Mouse (Mus musculus): ENCODE measurements at regions not wholly inside any gene's neighbourhood (a gene's known extent, or its start where the extent isn't known, plus 50 kb on each side); places are given as distances from the start of the nearest gene placed in this dataset.

- Histone ChIP-seq H3K9me3 (ENCODE audit: control insufficient read depth, low read length) (no peaks in the 10 kb centered on the region), H3K4me1 (ENCODE audit: control insufficient read depth in 2 of 2, insufficient read depth in 2 of 2, low read length in 2 of 2) (peaks cover 8 to 12% of the 10 kb centered on the region in 2 experiments), H3K36me3 (ENCODE audit: control insufficient read depth, insufficient read depth, low read length) (no peaks in the 10 kb centered on the region), H3K27me3 (ENCODE audit: control insufficient read depth, insufficient read depth, low read length) (no peaks in the 10 kb centered on the region), H3K4me2 (ENCODE audit: low read length) (peak overlapping the region; percentile 31), H3K4me3 (ENCODE audit: control insufficient read depth in 1 of 2, insufficient read depth in 1 of 2, low read depth in 1 of 2, low read length in 2 of 2) (no peak overlapping the region), H3K27ac (replicated peaks in 1 of 2; ENCODE audit: control insufficient read depth in 1 of 2, insufficient read depth in 1 of 2, low read depth in 2 of 2, low read length in 2 of 2) (no peak overlapping the region), H3K9ac (ENCODE audit: low read length) (no peak overlapping the region)
- 14% methylated on average over 4 of the region's 4 CpGs for WGBS
- ATAC-seq (ENCODE audit: insufficient number of reproducible peaks, insufficient read depth, low FRiP score, low read depth): no peak
These were observed 206.6 kb upstream of the Tet2 start for GRCm38 (mm10) chr3:133751565-133751964.

- no peak overlapping the region for H3K27ac ChIP-seq (replicated peaks in 1 of 2; ENCODE audit: control insufficient read depth in 1 of 2, insufficient read depth in 1 of 2, low read depth in 2 of 2, low read length in 2 of 2)
- 80% methylated on average over 3 of the region's 3 CpGs for WGBS
- ATAC-seq (ENCODE audit: insufficient number of reproducible peaks, insufficient read depth, low FRiP score, low read depth): no peak
These were observed 208.1 kb upstream of the Tet2 start for GRCm38 (mm10) chr3:133753041-133753440.

GRCm38 (mm10) chr3:133754006-133754910 lies 209.3 kb upstream of the Tet2 start:
- no peaks in the 10 kb centered on the region for H3K36me3 ChIP-seq (ENCODE audit: control insufficient read depth, insufficient read depth, low read length)
- H3K27me3 ChIP-seq (ENCODE audit: control insufficient read depth, insufficient read depth, low read length): no peaks in the 10 kb centered on the region
- H3K9ac ChIP-seq (ENCODE audit: low read length): no peak overlapping the region
- peak overlapping the region; percentile 34 for H3K4me2 ChIP-seq (ENCODE audit: low read length)
- H3K4me3 ChIP-seq (ENCODE audit: control insufficient read depth in 1 of 2, insufficient read depth in 1 of 2, low read depth in 1 of 2, low read length in 2 of 2): no peak overlapping the region
- H3K9me3 ChIP-seq (ENCODE audit: control insufficient read depth, low read length): no peaks in the 10 kb centered on the region
- peaks cover 10 to 27% of the 10 kb centered on the region in 2 experiments for H3K4me1 ChIP-seq (ENCODE audit: control insufficient read depth in 2 of 2, insufficient read depth in 2 of 2, low read length in 2 of 2)
- no peak for ATAC-seq (ENCODE audit: insufficient number of reproducible peaks, insufficient read depth, low FRiP score, low read depth)
- no peak overlapping the region; a peak in 1 of 4 replicates for H3K27ac ChIP-seq (replicated peaks in 1 of 2; ENCODE audit: control insufficient read depth in 1 of 2, insufficient read depth in 1 of 2, low read depth in 2 of 2, low read length in 2 of 2)
- 43% methylated on average over 14 of the region's 14 CpGs for WGBS

More at GRCm38 (mm10) chr3:133753041-133753440, 208.1 kb upstream of the Tet2 start:
- Histone ChIP-seq H3K27me3 (ENCODE audit: control insufficient read depth, insufficient read depth, low read length) (no peaks in the 10 kb centered on the region), H3K9ac (ENCODE audit: low read length) (no peak overlapping the region), H3K4me2 (ENCODE audit: low read length) (no peak overlapping the region), H3K4me1 (ENCODE audit: control insufficient read depth in 2 of 2, insufficient read depth in 2 of 2, low read length in 2 of 2) (peaks cover 9 to 17% of the 10 kb centered on the region in 2 experiments), H3K36me3 (ENCODE audit: control insufficient read depth, insufficient read depth, low read length) (no peaks in the 10 kb centered on the region), H3K4me3 (ENCODE audit: control insufficient read depth in 1 of 2, insufficient read depth in 1 of 2, low read depth in 1 of 2, low read length in 2 of 2) (no peak overlapping the region), H3K9me3 (ENCODE audit: control insufficient read depth, low read length) (no peaks in the 10 kb centered on the region)

GRCm38 (mm10) chr3:133754911-133755259 lies 209.9 kb upstream of the Tet2 start:
- H3K4me3 ChIP-seq (ENCODE audit: control insufficient read depth in 1 of 2, insufficient read depth in 1 of 2, low read depth in 1 of 2, low read length in 2 of 2): no peak overlapping the region
- no peaks in the 10 kb centered on the region for H3K27me3 ChIP-seq (ENCODE audit: control insufficient read depth, insufficient read depth, low read length)
- H3K9ac ChIP-seq (ENCODE audit: low read length): no peak overlapping the region
- no peak overlapping the region for H3K27ac ChIP-seq (replicated peaks in 1 of 2; ENCODE audit: control insufficient read depth in 1 of 2, insufficient read depth in 1 of 2, low read depth in 2 of 2, low read length in 2 of 2)
- WGBS: 8% methylated on average over 3 of the region's 3 CpGs
- H3K9me3 ChIP-seq (ENCODE audit: control insufficient read depth, low read length): no peaks in the 10 kb centered on the region
- no peak for ATAC-seq (ENCODE audit: insufficient number of reproducible peaks, insufficient read depth, low FRiP score, low read depth)
- H3K36me3 ChIP-seq (ENCODE audit: control insufficient read depth, insufficient read depth, low read length): no peaks in the 10 kb centered on the region
- H3K4me1 ChIP-seq (ENCODE audit: control insufficient read depth in 2 of 2, insufficient read depth in 2 of 2, low read length in 2 of 2): peaks cover 10 to 27% of the 10 kb centered on the region in 2 experiments
- peak overlapping the region; percentile 34 for H3K4me2 ChIP-seq (ENCODE audit: low read length)

- Histone ChIP-seq H3K9ac (ENCODE audit: low read length) (peak overlapping the region; percentile 53), H3K4me2 (ENCODE audit: low read length) (peak overlapping the region; percentile 61), H3K4me1 (ENCODE audit: control insufficient read depth in 2 of 2, insufficient read depth in 2 of 2, low read length in 2 of 2) (peaks cover 10 to 27% of the 10 kb centered on the region in 2 experiments), H3K4me3 (ENCODE audit: control insufficient read depth in 1 of 2, insufficient read depth in 1 of 2, low read depth in 1 of 2, low read length in 2 of 2) (peak overlapping the region; percentile 21 to 25; a peak in 3 of 4 replicates), H3K27me3 (ENCODE audit: control insufficient read depth, insufficient read depth, low read length) (no peaks in the 10 kb centered on the region), H3K36me3 (ENCODE audit: control insufficient read depth, insufficient read depth, low read length) (no peaks in the 10 kb centered on the region), H3K9me3 (ENCODE audit: control insufficient read depth, low read length) (no peaks in the 10 kb centered on the region), H3K27ac (replicated peaks in 1 of 2; ENCODE audit: control insufficient read depth in 1 of 2, insufficient read depth in 1 of 2, low read depth in 2 of 2, low read length in 2 of 2) (peak overlapping the region; percentile 10; a peak in 1 of 4 replicates)
- ATAC-seq (ENCODE audit: insufficient number of reproducible peaks, insufficient read depth, low FRiP score, low read depth): no peak
- 32% methylated on average over 12 of the region's 12 CpGs for WGBS
These were observed 212.9 kb upstream of the Tet2 start for GRCm38 (mm10) chr3:133757756-133758420.

- Histone ChIP-seq H3K9ac (ENCODE audit: low read length) (peak overlapping the region; percentile 53), H3K4me3 (ENCODE audit: control insufficient read depth in 1 of 2, insufficient read depth in 1 of 2, low read depth in 1 of 2, low read length in 2 of 2) (peak overlapping the region; percentile 21 to 25; a peak in 3 of 4 replicates), H3K27ac (replicated peaks in 1 of 2; ENCODE audit: control insufficient read depth in 1 of 2, insufficient read depth in 1 of 2, low read depth in 2 of 2, low read length in 2 of 2) (peak overlapping the region; percentile 10; a peak in 1 of 4 replicates), H3K27me3 (ENCODE audit: control insufficient read depth, insufficient read depth, low read length) (no peaks in the 10 kb centered on the region), H3K36me3 (ENCODE audit: control insufficient read depth, insufficient read depth, low read length) (no peaks in the 10 kb centered on the region), H3K4me1 (ENCODE audit: control insufficient read depth in 2 of 2, insufficient read depth in 2 of 2, low read length in 2 of 2) (peaks cover 10 to 27% of the 10 kb centered on the region in 2 experiments), H3K9me3 (ENCODE audit: control insufficient read depth, low read length) (no peaks in the 10 kb centered on the region), H3K4me2 (ENCODE audit: low read length) (peak overlapping the region; percentile 61)
- 1% methylated on average over 4 of the region's 4 CpGs for WGBS
- no peak for ATAC-seq (ENCODE audit: insufficient number of reproducible peaks, insufficient read depth, low FRiP score, low read depth)
These were observed 213.5 kb upstream of the Tet2 start for GRCm38 (mm10) chr3:133758421-133758820.

GRCm38 (mm10) chr3:133759611-133760010 lies 214.7 kb upstream of the Tet2 start:
- no peaks in the 10 kb centered on the region for H3K27me3 ChIP-seq (ENCODE audit: control insufficient read depth, insufficient read depth, low read length)
- no peak overlapping the region for H3K4me3 ChIP-seq (ENCODE audit: control insufficient read depth in 1 of 2, insufficient read depth in 1 of 2, low read depth in 1 of 2, low read length in 2 of 2)
- no peaks in the 10 kb centered on the region for H3K36me3 ChIP-seq (ENCODE audit: control insufficient read depth, insufficient read depth, low read length)
- no peak overlapping the region for H3K4me2 ChIP-seq (ENCODE audit: low read length)
- no peak overlapping the region for H3K27ac ChIP-seq (replicated peaks in 1 of 2; ENCODE audit: control insufficient read depth in 1 of 2, insufficient read depth in 1 of 2, low read depth in 2 of 2, low read length in 2 of 2)
- H3K9ac ChIP-seq (ENCODE audit: low read length): no peak overlapping the region
- 74% methylated on average over 2 of the region's 2 CpGs for WGBS
- H3K9me3 ChIP-seq (ENCODE audit: control insufficient read depth, low read length): no peaks in the 10 kb centered on the region
- ATAC-seq (ENCODE audit: insufficient number of reproducible peaks, insufficient read depth, low FRiP score, low read depth): no peak
- peaks cover 7 to 21% of the 10 kb centered on the region in 2 experiments for H3K4me1 ChIP-seq (ENCODE audit: control insufficient read depth in 2 of 2, insufficient read depth in 2 of 2, low read length in 2 of 2)
